Mouse (Mus musculus) embryonic stem cell, embryonic (primary cell): Measurements from ENCODE around the gene Jak1.
"Not testable (repeated sequence)": the region's sequence is repeated elsewhere in the genome, so short reads cannot be mapped to it uniquely, and the experiment has no call there.

Source experiments
- CTCF ChIA-PET, 4 experiments: fragments of 300-600 bp in 2 of 4; fragments of 350-600 bp in 2 of 4; sonication (Branson Sonifier 250); formaldehyde crosslinking; loops; one replicate each; lab custom pipeline; 2022; ENCODE audit warnings: inconsistent platforms in 2 of 4; lab: Charles Lee
- POLR2A ChIA-PET, 4 experiments: fragments of 300-600 bp in 2 of 4; fragments of 350-600 bp in 2 of 4; sonication (Branson Sonifier 250); formaldehyde crosslinking; loops; one replicate each; lab custom pipeline; 2022; ENCODE audit warnings: antibody characterized with exemption in 4 of 4, inconsistent platforms in 1 of 4; lab: Charles Lee

Gene Jak1

GRCm38 (mm10) chr4:101285906-101286432 lies 20.9 kb upstream of the Jak1 start:
- ChIA-PET POLR2A (interaction anchor here in 1 of 4 experiments (1.4 kb wide), 1 partner anchor 21 kb away, joined by 4 read pairs; the partner anchor contains the start of gene Jak1), CTCF (interaction anchor here in 2 of 4 experiments (0.5 to 0.6 kb wide), 2 partner anchors 554 to 1624 kb away, joined by 3 to 4 read pairs; no protein-coding TSS in a partner anchor)

GRCm38 (mm10) chr4:101283938-101284337 lies 18.9 kb upstream of the Jak1 start:
- ChIA-PET POLR2A (interaction anchor here in 1 of 4 experiments (1.5 kb wide), 1 partner anchor 19 kb away, joined by 6 read pairs; the partner anchor contains the start of gene Jak1), CTCF (no interaction called here)

GRCm38 (mm10) chr4:101282237-101282636 lies 17.2 kb upstream of the Jak1 start:
- CTCF ChIA-PET, result no interaction called here
- POLR2A ChIA-PET, result interaction anchor here in 1 of 4 experiments (0.6 to 0.8 kb wide), 2 partner anchors 17 to 387 kb away, joined by 3 read pairs; partner anchors contain the start of gene Jak1

- ChIA-PET CTCF (no interaction called here), POLR2A (interaction anchor here in 2 of 4 experiments (0.7 to 1.3 kb wide), 3 partner anchors 13 to 15 kb away, joined by 3 to 5 read pairs (median 3); partner anchors contain the start of gene Jak1 (in 2 of the 2))
Measured at GRCm38 (mm10) chr4:101280119-101280518, 15.0 kb upstream of the Jak1 start.

- POLR2A ChIA-PET, result interaction anchor here in 3 of 4 experiments (0.9 to 2.7 kb wide), 3 partner anchors 11 kb away, joined by 4 to 11 read pairs (median 4); partner anchors contain the start of gene Jak1 (in 3 of the 3)
- CTCF ChIA-PET, result no interaction called here
Measured at GRCm38 (mm10) chr4:101276456-101277070, 11.5 kb upstream of the Jak1 start.

GRCm38 (mm10) chr4:101275881-101276280 lies 10.8 kb upstream of the Jak1 start:
- CTCF ChIA-PET, result no interaction called here
- POLR2A ChIA-PET, result interaction anchor here in 3 of 4 experiments (0.9 to 2.7 kb wide), 3 partner anchors 10 to 11 kb away, joined by 4 to 11 read pairs (median 4); partner anchors contain the start of gene Jak1 (in 3 of the 3)

- CTCF ChIA-PET, result interaction anchor here in 1 of 4 experiments (0.7 kb wide), 1 partner anchor 121 kb away, joined by 4 read pairs; no protein-coding TSS in a partner anchor
- POLR2A ChIA-PET, result interaction anchor here in 2 of 4 experiments (0.8 to 1.0 kb wide), 2 partner anchors 10 to 20 kb away, joined by 3 read pairs; no protein-coding TSS in a partner anchor
Measured at GRCm38 (mm10) chr4:101270734-101271133, 5.7 kb upstream of the Jak1 start.

GRCm38 (mm10) chr4:101268506-101268905 lies 3.4 kb upstream of the Jak1 start:
- CTCF ChIA-PET, result interaction anchor here in 1 of 4 experiments (0.6 kb wide), 1 partner anchor 124 kb away, joined by 3 read pairs; no protein-coding TSS in a partner anchor
- POLR2A ChIA-PET, result not testable (repeated sequence)

- ChIA-PET POLR2A (interaction anchor here in 3 of 4 experiments (0.5 to 4.2 kb wide), 59 partner anchors 9 to 767 kb away, joined by 3 to 30 read pairs (median 4); partner anchors contain the start of gene Leprot (in 2 of the 3)), CTCF (interaction anchor here in 2 of 4 experiments (0.6 to 1.1 kb wide), 2 partner anchors 61 to 876 kb away, joined by 3 read pairs; no protein-coding TSS in a partner anchor)
Measured at GRCm38 (mm10) chr4:101265523-101265922, 441 bp upstream of the Jak1 start.

GRCm38 (mm10) chr4:101263968-101264740 lies 928 bp downstream of the Jak1 start:
- CTCF ChIA-PET, result interaction anchor here in 1 of 4 experiments (0.7 kb wide), 1 partner anchor 393 kb away, joined by 8 read pairs; no protein-coding TSS in a partner anchor
- POLR2A ChIA-PET, result interaction anchor here (0.6 to 4.2 kb wide), 20 partner anchors 7 to 597 kb away, joined by 3 to 30 read pairs (median 4); no protein-coding TSS in a partner anchor

GRCm38 (mm10) chr4:101261596-101261995 lies 3.5 kb downstream of the Jak1 start:
- POLR2A ChIA-PET, result interaction anchor here in 3 of 4 experiments (0.6 to 4.2 kb wide), 4 partner anchors 8 to 95 kb away, joined by 3 to 30 read pairs (median 5); no protein-coding TSS in a partner anchor
- CTCF ChIA-PET, result no interaction called here

GRCm38 (mm10) chr4:101260744-101261291 lies 4.3 kb downstream of the Jak1 start:
- ChIA-PET POLR2A (interaction anchor here in 2 of 4 experiments (0.6 to 1.2 kb wide), 2 partner anchors 9 to 96 kb away, joined by 3 to 7 read pairs; no protein-coding TSS in a partner anchor), CTCF (no interaction called here)

GRCm38 (mm10) chr4:101256526-101257210 lies 8.4 kb downstream of the Jak1 start:
- ChIA-PET CTCF (no interaction called here), POLR2A (interaction anchor here in 2 of 4 experiments (0.8 to 1.8 kb wide), 2 partner anchors 8 to 9 kb away, joined by 4 to 5 read pairs; partner anchors contain the start of gene Jak1 (in 2 of the 2))

- ChIA-PET CTCF (no interaction called here), POLR2A (interaction anchor here in 2 of 4 experiments (1.8 to 3.6 kb wide), 2 partner anchors 9 to 10 kb away, joined by 5 to 30 read pairs; partner anchors contain the start of gene Jak1 (in 2 of the 2))
Measured at GRCm38 (mm10) chr4:101254606-101255349, 10.3 kb downstream of the Jak1 start.

- CTCF ChIA-PET, result interaction anchor here in 1 of 4 experiments (1.9 kb wide), 1 partner anchor 10 kb away, joined by 5 read pairs; no protein-coding TSS in a partner anchor
- POLR2A ChIA-PET, result interaction anchor here in 3 of 4 experiments (1.2 to 3.6 kb wide), 4 partner anchors 10 to 11 kb away, joined by 3 to 30 read pairs (median 12); partner anchors contain the start of gene Jak1 (in 3 of the 3)
Measured at GRCm38 (mm10) chr4:101254015-101254414, 11.1 kb downstream of the Jak1 start.
